Mouse (Mus musculus): Measurements from ENCODE around the gene Ccl21b. TPM values are rescaled to one million over a fixed set of nuclear protein-coding genes. Genes with fewer than 3 reads are reported as not detected.

Gene Ccl21b
- total RNA-seq (2023) = not detected

GRCm38 (mm10) chr4:42255467-42255866 is at the start of gene Ccl21b:
TSS of gene Ccl21b (plus strand) at chr4:42255767.

GRCm38 (mm10) chr4:42240339-42240738 is 15.2 kb upstream of the Ccl21b start, which contains the start of gene Gm10600:
TSS of gene Gm10600 (plus strand) at chr4:42240639.

GRCm38 (mm10) chr4:42293967-42294366 is 38.4 kb downstream of the Ccl21b start, which contains the start of gene Gm21953:
TSS of gene Gm21953 (plus strand) at chr4:42294267.

Other genes starting within 250 kb of the Ccl21b start
- not detected for gene Gm21093, start 221.0 kb upstream of the Ccl21b start, total RNA-seq (2023)
- gene Gm3893, start 164.6 kb upstream of the Ccl21b start, total RNA-seq (2023) = not detected
- gene Gm13304, start 140.9 kb upstream of the Ccl21b start, total RNA-seq (2023) = not detected
- gene Gm13306, start 102.3 kb upstream of the Ccl21b start, total RNA-seq (2023) = not detected
- gene Gm13305, start 87.2 kb upstream of the Ccl21b start, total RNA-seq (2023) = not detected
- not detected for gene Gm10600, start 15.1 kb upstream of the Ccl21b start, total RNA-seq (2023)
- not detected for gene Gm21953, start 38.5 kb downstream of the Ccl21b start, total RNA-seq (2023)
- gene Fam205a3, start 62.6 kb downstream of the Ccl21b start, total RNA-seq (2023) = not detected
- not detected for gene Gm21586, start 183.6 kb downstream of the Ccl21b start, total RNA-seq (2023)
- not detected for gene Gm2163, start 211.0 kb downstream of the Ccl21b start, total RNA-seq (2023)

All from CD8-positive naive resting alpha-beta T cell, adult 57 days (primary cell).